Mouse (Mus musculus) gastrocnemius, adult 8-10 months (tissue): ENCODE measurements around the gene Slc22a14. TPM values are rescaled to one million over a fixed set of nuclear protein-coding genes. Genes with fewer than 3 reads are reported as not detected.
"Not testable (repeated sequence)": the region's sequence is repeated elsewhere in the genome, so short reads cannot be mapped to it uniquely, and the experiment has no call there.

Source experiments
- DNase-seq, 2 experiments: peaks; one replicate each; pipeline ENCODE4 v3.0.0; 2022; ENCODE audit warnings: low spot score in 2 of 2
- total RNA-seq, 4 experiments: library from RNA; stranded (reverse); gene quantifications; 2 replicates each; pipeline ENCODE4 v1.2.4; 2022

The Slc22a14 gene
- total RNA-seq, 4 experiments from 2014 or later = not detected

GRCm38 (mm10) chr9:119265373-119266120, 99.8 kb downstream of the Slc22a14 start:
- DNase-seq = not testable (repeated sequence)

GRCm38 (mm10) chr9:119263067-119263466, 102.3 kb downstream of the Slc22a14 start:
- DNase-seq = no peak

GRCm38 (mm10) chr9:119260825-119261224, 104.5 kb downstream of the Slc22a14 start:
- no peak for DNase-seq

- DNase-seq = no peak
These were observed 106.6 kb downstream of the Slc22a14 start for GRCm38 (mm10) chr9:119258785-119259184.

- no peak for DNase-seq
These were observed 107.2 kb downstream of the Slc22a14 start for GRCm38 (mm10) chr9:119258128-119258527.

GRCm38 (mm10) chr9:119256161-119256560, 109.2 kb downstream of the Slc22a14 start:
- DNase-seq = no peak

- DNase-seq = no peak
These were observed 110.3 kb downstream of the Slc22a14 start for GRCm38 (mm10) chr9:119255096-119255495.

- no peak for DNase-seq
These were observed 111.2 kb downstream of the Slc22a14 start for GRCm38 (mm10) chr9:119254187-119254586.

GRCm38 (mm10) chr9:119247996-119248395, 117.4 kb downstream of the Slc22a14 start:
- DNase-seq = no peak

- DNase-seq = peak in 1 of 2 experiments; percentile 40
These were observed 118.5 kb downstream of the Slc22a14 start for GRCm38 (mm10) chr9:119246826-119247225.

GRCm38 (mm10) chr9:119243981-119244380, 121.4 kb downstream of the Slc22a14 start:
- DNase-seq = no peak

GRCm38 (mm10) chr9:119241169-119241865, 124.0 kb downstream of the Slc22a14 start:
- no peak for DNase-seq

- DNase-seq = no peak
These were observed 124.9 kb downstream of the Slc22a14 start for GRCm38 (mm10) chr9:119240286-119240997.

GRCm38 (mm10) chr9:119239274-119239673, 126.1 kb downstream of the Slc22a14 start:
- no peak for DNase-seq

- DNase-seq = no peak
These were observed 126.6 kb downstream of the Slc22a14 start for GRCm38 (mm10) chr9:119238796-119239195.

- DNase-seq = no peak
These were observed 133.8 kb downstream of the Slc22a14 start for GRCm38 (mm10) chr9:119231552-119231951.

- no peak for DNase-seq
These were observed 134.5 kb downstream of the Slc22a14 start for GRCm38 (mm10) chr9:119230829-119231228.

GRCm38 (mm10) chr9:119220249-119220648, 145.1 kb downstream of the Slc22a14 start:
- no peak for DNase-seq

- no peak for DNase-seq
These were observed 145.7 kb downstream of the Slc22a14 start for GRCm38 (mm10) chr9:119219667-119220066.

GRCm38 (mm10) chr9:119215341-119215740, 150.0 kb downstream of the Slc22a14 start:
- not testable (repeated sequence) for DNase-seq

- no peak for DNase-seq
These were observed 150.8 kb downstream of the Slc22a14 start for GRCm38 (mm10) chr9:119214601-119215000.

GRCm38 (mm10) chr9:119212996-119213395, 152.4 kb downstream of the Slc22a14 start:
- no peak for DNase-seq
